Mouse (Mus musculus) CH12.LX (cell line): ENCODE data around the gene Col27a1. TPM values are rescaled to one million over a fixed set of nuclear protein-coding genes. Genes with fewer than 3 reads are reported as not detected.

Experiments
- DNase-seq: peaks from one replicate; pipeline ENCODE4 v3.0.0-alpha.2; 2013; ENCODE audit errors: extremely low read depth
- H3K27ac ChIP-seq: 2 replicates; pipeline ENCODE4 v1.5.1; 2012; ENCODE audit warnings: low read depth, mild to moderate bottlenecking, control low read depth, moderate library complexity; ENCODE audit not compliant: insufficient read depth
- H3K27me3 ChIP-seq: replicated peaks from 2 replicates; pipeline ENCODE3; 2012; ENCODE audit warnings: inconsistent platforms
- H3K36me3 ChIP-seq, 2 experiments: replicated peaks in 1 of 2; 2 replicates each; pipeline versions ENCODE3 to v1.6.1; 2012; ENCODE audit warnings: inconsistent platforms in 1 of 2, low read length in 1 of 2, mild to moderate bottlenecking in 1 of 2, mixed read lengths in 1 of 2, moderate library complexity in 1 of 2; ENCODE audit not compliant: control insufficient read depth in 1 of 2, insufficient read depth in 1 of 2
- H3K4me1 ChIP-seq, 2 experiments: 2 replicates each; pipeline ENCODE4 v1.6.1; 2012; ENCODE audit warnings: inconsistent platforms in 1 of 2, moderate library complexity in 1 of 2; ENCODE audit not compliant: insufficient read depth in 2 of 2, control insufficient read depth in 1 of 2
- H3K4me2 ChIP-seq: 2 replicates; pipeline ENCODE4 v1.6.1; 2012; ENCODE audit warnings: low read depth, mild to moderate bottlenecking, control low read depth; ENCODE audit not compliant: poor library complexity, insufficient read depth, severe bottlenecking
- H3K4me3 ChIP-seq, 3 experiments: fragments of 150-350 bp in 1 of 3; sonication (generic) in 1 of 3; replicated peaks in 1 of 3; 2 replicates each; pipeline versions ENCODE3 to v1.5.1; 2011 to 2012; ENCODE audit warnings: low read depth in 2 of 3, low read length in 2 of 3, mild to moderate bottlenecking in 2 of 3, moderate library complexity in 2 of 3, control low read depth in 1 of 3, improper control_type of control experiment in 1 of 3, inconsistent platforms in 1 of 3, mixed read lengths in 1 of 3; ENCODE audit not compliant: poor library complexity in 1 of 3
- H3K79me2 ChIP-seq: replicated peaks from 2 replicates; pipeline ENCODE4 v1.6.1; 2012; ENCODE audit warnings: mild to moderate bottlenecking, moderate library complexity; ENCODE audit not compliant: control insufficient read depth, poor library complexity, insufficient read depth, severe bottlenecking; ENCODE audit errors: extremely low read depth
- H3K9ac ChIP-seq: 2 replicates; pipeline ENCODE4 v1.6.1; 2012; ENCODE audit warnings: low read depth, mild to moderate bottlenecking, control low read depth, moderate library complexity; ENCODE audit not compliant: insufficient read depth
- H3K9me3 ChIP-seq: replicated peaks from 2 replicates; pipeline ENCODE3; 2012; ENCODE audit warnings: low read length, inconsistent platforms, mixed read lengths
- BHLHE40 ChIP-seq: IDR thresholded peaks from 2 replicates; pipeline ENCODE4 v1.6.1; 2011; ENCODE audit warnings: mild to moderate bottlenecking, low read depth, low read length, improper control_type of control experiment
- CHD2 ChIP-seq: IDR thresholded peaks from 2 replicates; pipeline ENCODE4 v1.6.1; 2011; ENCODE audit warnings: low read length, improper control_type of control experiment
- CTCF ChIP-seq, 2 experiments: IDR thresholded peaks in 1 of 2; conservative IDR thresholded peaks in 1 of 2; 2 replicates each; pipeline ENCODE4 v1.5.1; 2011 to 2012; ENCODE audit warnings: low read depth in 2 of 2, low read length in 2 of 2, improper control_type of control experiment in 1 of 2, inconsistent platforms in 1 of 2, mild to moderate bottlenecking in 1 of 2, moderate library complexity in 1 of 2
- E2F4 ChIP-seq: IDR thresholded peaks from 2 replicates; pipeline ENCODE4 v1.6.1; 2011; ENCODE audit warnings: low read depth, low read length, improper control_type of control experiment; ENCODE audit not compliant: insufficient replicate concordance
- ETS1 ChIP-seq: conservative IDR thresholded peaks from 2 replicates; pipeline ENCODE4 v1.6.1; 2012; ENCODE audit warnings: low read depth, mild to moderate bottlenecking, inconsistent platforms, low read length, improper control_type of control experiment, moderate library complexity
- GABPA ChIP-seq: IDR thresholded peaks from 2 replicates; pipeline ENCODE4 v1.6.1; 2012; ENCODE audit warnings: low read depth, low read length, improper control_type of control experiment, inconsistent platforms; ENCODE audit not compliant: insufficient replicate concordance
- HCFC1 ChIP-seq: IDR thresholded peaks from 2 replicates; pipeline ENCODE4 v1.6.1; 2012; ENCODE audit warnings: low read depth, mild to moderate bottlenecking, inconsistent platforms, low read length, improper control_type of control experiment
- JUN ChIP-seq: IDR thresholded peaks from 2 replicates; pipeline ENCODE4 v1.6.1; 2011; ENCODE audit warnings: low read depth, mild to moderate bottlenecking, low read length, improper control_type of control experiment, moderate library complexity; ENCODE audit not compliant: insufficient read depth
- MAFK ChIP-seq: IDR thresholded peaks from 2 replicates; pipeline ENCODE4 v1.6.1; 2011; ENCODE audit warnings: low read length, improper control_type of control experiment; ENCODE audit not compliant: insufficient replicate concordance
- MEF2A ChIP-seq: IDR thresholded peaks from 2 replicates; pipeline ENCODE4 v1.6.1; 2014; ENCODE audit warnings: low read depth, mild to moderate bottlenecking, inconsistent platforms, low read length, improper control_type of control experiment, borderline replicate concordance
- RAD21 ChIP-seq: IDR thresholded peaks from 2 replicates; pipeline ENCODE4 v1.6.1; 2011; ENCODE audit warnings: low read depth, mild to moderate bottlenecking, low read length, improper control_type of control experiment, moderate library complexity
- SIN3A ChIP-seq: IDR thresholded peaks from 2 replicates; pipeline ENCODE4 v1.6.1; 2012; ENCODE audit warnings: low read length, improper control_type of control experiment, inconsistent platforms
- TBP ChIP-seq: conservative IDR thresholded peaks from 2 replicates; pipeline ENCODE4 v1.6.1; 2011; ENCODE audit warnings: low read depth, low read length, improper control_type of control experiment
- UBTF ChIP-seq: IDR thresholded peaks from 2 replicates; pipeline ENCODE4 v1.6.1; 2012; ENCODE audit warnings: low read depth, mild to moderate bottlenecking, inconsistent platforms, low read length, improper control_type of control experiment, moderate library complexity
- USF1 ChIP-seq: IDR thresholded peaks from 2 replicates; pipeline ENCODE4 v1.6.1; 2014; ENCODE audit warnings: low read depth, mild to moderate bottlenecking, inconsistent platforms, low read length, improper control_type of control experiment
- USF2 ChIP-seq: conservative IDR thresholded peaks from 2 replicates; pipeline ENCODE4 v1.6.1; 2011; ENCODE audit warnings: low read depth, low read length, improper control_type of control experiment
- dilution Hi-C: fragments of 300-500 bp; cut with MboI; formaldehyde crosslinking; loops from 2 replicates; pipeline ENCODE4 v1.14.3; 2020; ENCODE audit warnings: low sequenced_read_pairs; ENCODE audit not compliant: extremely low pct_unique_long_range_greater_than_20kb, extremely low pct_ligation_motif_present
- in situ Hi-C: fragments of 300-500 bp; cut with MboI; formaldehyde crosslinking; loops from 3 replicates; pipeline ENCODE4 v1.14.3; 2019; ENCODE audit warnings: low sequenced_read_pairs, low pct_ligation_motif_present, low pct_unique_long_range_greater_than_20kb, mixed read lengths
- polyA plus RNA-seq: library from polyadenylated mRNA; unstranded; fragments of >175 nt; gene quantifications from 2 replicates; pipeline ENCODE4 v1.2.1, GENCODE M21; 2012; ENCODE audit warnings: low read depth; ENCODE audit not compliant: insufficient read length
- total RNA-seq, 2 experiments: library from RNA; depleted of rRNA; stranded (reverse); fragments of 300-350 nt in 1 of 2; fragments of >200 nt in 1 of 2; gene quantifications; 2 replicates each; pipeline ENCODE4 v1.2.3; 2012 to 2014

Gene Col27a1
- total and polyA plus RNA-seq, 3 experiments, result 0.04 to 0.05 TPM; not detected in 1

DNA sequence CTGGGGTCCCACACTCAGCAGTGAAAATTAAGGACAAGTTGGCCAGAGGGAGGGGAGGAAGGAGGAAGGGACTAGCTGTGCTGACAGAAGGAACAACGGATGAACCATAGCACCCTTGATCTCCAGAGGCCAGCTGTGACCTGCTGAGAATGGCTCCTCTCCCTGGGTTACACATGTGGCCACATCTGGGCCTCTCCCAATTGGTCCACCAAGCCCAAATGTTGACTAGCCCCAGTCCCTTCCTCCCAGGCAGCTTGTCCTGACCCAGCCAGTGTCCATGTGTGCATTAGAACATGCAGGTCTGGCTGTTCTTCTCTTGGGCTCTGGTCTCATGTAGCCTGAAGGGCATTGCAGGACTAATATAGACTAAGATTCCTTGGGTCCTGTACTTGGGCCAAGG, 62.8 kb downstream of the Col27a1 start:
- no peak overlapping the region for H3K9ac ChIP-seq
- dilution Hi-C loops, result no loop called here

DNA sequence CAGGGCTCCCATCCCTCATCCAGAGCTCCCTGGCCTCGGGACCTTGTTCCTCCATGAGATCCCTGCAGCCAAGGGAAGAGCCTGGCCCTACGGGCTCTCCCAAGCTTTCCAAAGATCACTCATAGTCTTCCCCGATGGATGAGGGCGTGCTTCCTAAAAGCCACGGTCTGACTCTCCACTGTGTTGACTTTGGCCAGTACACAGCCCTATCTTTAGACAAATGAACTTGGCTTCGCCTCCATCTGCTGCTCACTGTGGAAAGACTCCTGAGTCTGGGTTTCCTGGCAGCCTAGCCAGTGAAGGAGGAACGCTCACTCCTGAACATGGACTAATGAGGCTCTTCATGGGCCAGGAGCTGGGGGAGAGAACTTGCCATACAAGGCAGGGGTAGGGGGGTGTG, 65.0 kb downstream of the Col27a1 start:
- H3K9me3 ChIP-seq, result no peaks in the 10 kb centered on the region
- in situ Hi-C loops, result no loop called here
- no peaks in the 10 kb centered on the region for H3K36me3 ChIP-seq
- H3K27ac ChIP-seq, result no peak overlapping the region
- H3K4me2 ChIP-seq, result no peak overlapping the region
- H3K27me3 ChIP-seq, result peaks cover 96% of the 10 kb centered on the region
- H3K79me2 ChIP-seq, result no peaks in the 10 kb centered on the region
- no peak overlapping the region for H3K9ac ChIP-seq
- dilution Hi-C loops, result no loop called here
- no peak overlapping the region for H3K4me3 ChIP-seq
- TF ChIP-seq CTCF (conservative IDR thresholded peaks at IDR 0.05 in 1 of 2, IDR thresholded peaks at IDR 0.05 in 1 of 2; ENCODE audit: low read depth in 2 of 2, low read length in 2 of 2) (no peak), MEF2A (no peak), UBTF (no peak), USF2 (no peak), RAD21 (no peak), ETS1 (no peak), E2F4 (no peak), USF1 (no peak), TBP (no peak), HCFC1 (no peak), SIN3A (no peak)
- no peak for DNase-seq
- no peaks in the 10 kb centered on the region for H3K4me1 ChIP-seq

More for the DNA sequence above, 62.8 kb downstream of the Col27a1 start:
- no peak overlapping the region for H3K27ac ChIP-seq
- H3K9me3 ChIP-seq, result no peaks in the 10 kb centered on the region
- TF ChIP-seq JUN, result no peak
- no peak for TF ChIP-seq CHD2
- peaks cover 96% of the 10 kb centered on the region for H3K27me3 ChIP-seq
- H3K4me2 ChIP-seq, result no peak overlapping the region
- H3K79me2 ChIP-seq, result no peaks in the 10 kb centered on the region
- no peak overlapping the region for H3K4me3 ChIP-seq
- H3K4me1 ChIP-seq, result no peaks in the 10 kb centered on the region
- no peaks in the 10 kb centered on the region for H3K36me3 ChIP-seq
- no peak for DNase-seq
- in situ Hi-C loops, result no loop called here

- H3K27me3 ChIP-seq, result peaks cover 94% of the 10 kb centered on the region
- no peak overlapping the region for H3K4me2 ChIP-seq
- H3K4me3 ChIP-seq, result no peak overlapping the region
- DNase-seq, result no peak
- dilution Hi-C loops, result no loop called here
- no peaks in the 10 kb centered on the region for H3K9me3 ChIP-seq
- H3K9ac ChIP-seq, result no peak overlapping the region
- TF ChIP-seq BHLHE40 (no peak), RAD21 (no peak), CTCF (conservative IDR thresholded peaks at IDR 0.05 in 1 of 2, IDR thresholded peaks at IDR 0.05 in 1 of 2; ENCODE audit: low read depth in 2 of 2, low read length in 2 of 2) (no peak), MAFK (no peak), GABPA (no peak)
- H3K4me1 ChIP-seq, result no peaks in the 10 kb centered on the region
- no peak overlapping the region for H3K27ac ChIP-seq
- no peaks in the 10 kb centered on the region for H3K79me2 ChIP-seq
- H3K36me3 ChIP-seq, result no peaks in the 10 kb centered on the region
- in situ Hi-C loops, result no loop called here
These were observed 67.9 kb downstream of the Col27a1 start for GRCm38 (mm10) chr4:63281694-63282093.
